Mouse (Mus musculus) hindbrain, postnatal 0 days (tissue): Measurements from ENCODE around the gene Insc. TPM values are rescaled to one million over a fixed set of nuclear protein-coding genes. Genes with fewer than 3 reads are reported as not detected.
"Not testable (repeated sequence)": the region's sequence is repeated elsewhere in the genome, so short reads cannot be mapped to it uniquely, and the experiment has no call there.

ENCODE experiments used
- ATAC-seq: fragments of 200-750 bp; cut with Nextera tagmentation; 2 replicates; pipeline ENCODE4 v1.8.0; 2017; ENCODE audit warnings: mild to moderate bottlenecking, moderate TSS enrichment, moderate library complexity
- DNase-seq: peaks from one replicate; pipeline ENCODE4 v3.0.0-alpha.2; 2015; ENCODE audit warnings: low spot score
- H3K27ac ChIP-seq: fragments of 300-500 bp; sonication (generic); 2 replicates; pipeline ENCODE4 v1.5.1; 2014; ENCODE audit warnings: mild to moderate bottlenecking
- H3K27me3 ChIP-seq: fragments of 300-500 bp; sonication (generic); 2 replicates; pipeline ENCODE4 v1.6.1; 2014; ENCODE audit warnings: low read length, mixed read lengths; ENCODE audit not compliant: insufficient read depth
- H3K36me3 ChIP-seq: fragments of 300-500 bp; sonication (generic); 2 replicates; pipeline ENCODE4 v1.6.1; 2014; ENCODE audit warnings: low read length, mixed read lengths; ENCODE audit not compliant: insufficient read depth
- H3K4me1 ChIP-seq: fragments of 300-500 bp; sonication (generic); 2 replicates; pipeline ENCODE4 v1.6.1; 2014; ENCODE audit warnings: antibody characterized with exemption, low read length, mixed read lengths; ENCODE audit not compliant: insufficient read depth
- H3K4me2 ChIP-seq: fragments of 300-500 bp; sonication (generic); 2 replicates; pipeline ENCODE4 v1.6.1; 2014; ENCODE audit warnings: low read depth, mild to moderate bottlenecking, low read length, moderate library complexity, mixed read lengths
- H3K4me3 ChIP-seq: fragments of 300-500 bp; sonication (generic); 2 replicates; pipeline ENCODE4 v1.5.1; 2014; ENCODE audit warnings: low read length
- H3K9ac ChIP-seq: fragments of 300-500 bp; sonication (generic); replicated peaks from 2 replicates; pipeline ENCODE4 v1.6.1; 2014; ENCODE audit warnings: mild to moderate bottlenecking, low read length, moderate library complexity, mixed read lengths
- H3K9me3 ChIP-seq: fragments of 300-500 bp; sonication (generic); 2 replicates; pipeline ENCODE4 v1.6.1; 2016; ENCODE audit warnings: low read length, mixed read lengths
- CTCF ChIP-seq: IDR thresholded peaks from 2 replicates; pipeline ENCODE4 v1.5.1; 2016; ENCODE audit warnings: antibody characterized with exemption, control low read depth, low read depth
- WGBS: fragments of 180-500 bp; shearing (Covaris S2); extraction: QIAGEN DNeasy Blood & Tissue Kit; methylation state at CpG from one replicate; pipeline ENCODE4 v1.1.7; 2014; 5-methylcytosine and 5-hydroxymethylcytosine counted together
- polyA plus RNA-seq: library from polyadenylated mRNA; unstranded; fragments of >200 nt; fragmentation: Nextera tagmentation; extraction: Ambion mirVana; gene quantifications from 2 replicates; pipeline ENCODE4 v1.2.1, GENCODE M21; 2015
- total RNA-seq: library from RNA; depleted of rRNA; stranded (reverse); fragments of >200 nt; gene quantifications from 2 replicates; pipeline ENCODE4 v1.2.3, GENCODE M21; 2014

The Insc gene
- total and polyA plus RNA-seq, 2 experiments from 2014 or later: 5.2 to 9.7 TPM

- Histone ChIP-seq H3K36me3 (no peaks in the 10 kb centered on the region), H3K9ac (no peak overlapping the region), H3K4me2 (peak overlapping the region; percentile 55), H3K4me1 (peaks cover 12% of the 10 kb centered on the region; the same call in 1 of the 2 replicates), H3K27me3 (peaks cover 26% of the 10 kb centered on the region), H3K4me3 (peak overlapping the region; percentile 22), H3K27ac (no peak overlapping the region), H3K9me3 (no peaks in the 10 kb centered on the region)
- peak; percentile 73 for TF ChIP-seq CTCF
- ATAC-seq: peak; percentile 69; the same call in 1 of the 2 replicates
- DNase-seq: peak; percentile 77
- 4% methylated on average over 17 of the region's 17 CpGs for WGBS
Observed at GRCm38 (mm10) chr7:114719381-114720131, 23.9 kb upstream of the Insc start.

GRCm38 (mm10) chr7:114729696-114730095 lies 13.8 kb upstream of the Insc start:
- DNase-seq, H3K9me3 ChIP-seq, H3K36me3 ChIP-seq, H3K4me1 ChIP-seq, H3K9ac ChIP-seq, H3K4me3 ChIP-seq, H3K4me2 ChIP-seq, ATAC-seq, H3K27me3 ChIP-seq, H3K27ac ChIP-seq: not testable (repeated sequence)
- WGBS: 67% methylated on average over 4 of the region's 4 CpGs
- peak; percentile 42 for TF ChIP-seq CTCF

GRCm38 (mm10) chr7:114731175-114731574 lies 12.3 kb upstream of the Insc start:
- Histone ChIP-seq H3K4me1 (no peaks in the 10 kb centered on the region), H3K4me2 (no peak overlapping the region), H3K27me3 (no peaks in the 10 kb centered on the region), H3K36me3 (no peaks in the 10 kb centered on the region), H3K27ac (no peak overlapping the region), H3K9ac (no peak overlapping the region), H3K4me3 (no peak overlapping the region), H3K9me3 (no peaks in the 10 kb centered on the region)
- TF ChIP-seq CTCF: no peak
- WGBS: 76% methylated on average over 6 of the region's 6 CpGs
- no peak for DNase-seq
- ATAC-seq: no peak

- not testable (repeated sequence) for ATAC-seq, H3K27me3 ChIP-seq, H3K27ac ChIP-seq, DNase-seq, H3K9ac ChIP-seq, H3K9me3 ChIP-seq, H3K4me3 ChIP-seq, H3K4me1 ChIP-seq, H3K36me3 ChIP-seq, H3K4me2 ChIP-seq
- 43% methylated on average over 4 of the region's 4 CpGs for WGBS
- TF ChIP-seq CTCF: peak; percentile 54
Observed at GRCm38 (mm10) chr7:114731700-114732099, 11.8 kb upstream of the Insc start.

- no peaks in the 10 kb centered on the region for H3K4me1 ChIP-seq
- H3K27me3 ChIP-seq: no peaks in the 10 kb centered on the region
- H3K4me2 ChIP-seq: no peak overlapping the region
- TF ChIP-seq CTCF: no peak
- no peaks in the 10 kb centered on the region for H3K36me3 ChIP-seq
- no peak overlapping the region for H3K9ac ChIP-seq
- WGBS: 47% methylated on average over 5 of the region's 5 CpGs
- no peaks in the 10 kb centered on the region for H3K9me3 ChIP-seq
- no peak for DNase-seq
- H3K4me3 ChIP-seq: no peak overlapping the region
- H3K27ac ChIP-seq: no peak overlapping the region
- ATAC-seq: no peak
Observed at GRCm38 (mm10) chr7:114736256-114736655, 7.2 kb upstream of the Insc start.

- no peaks in the 10 kb centered on the region for H3K27me3 ChIP-seq
- no peak overlapping the region for H3K4me2 ChIP-seq
- H3K36me3 ChIP-seq: no peaks in the 10 kb centered on the region
- no peaks in the 10 kb centered on the region for H3K9me3 ChIP-seq
- no peak overlapping the region for H3K4me3 ChIP-seq
- no peak for DNase-seq
- H3K4me1 ChIP-seq: no peaks in the 10 kb centered on the region
- ATAC-seq: no peak
- TF ChIP-seq CTCF: no peak
- no peak overlapping the region for H3K9ac ChIP-seq
- H3K27ac ChIP-seq: no peak overlapping the region
Observed at GRCm38 (mm10) chr7:114738166-114738565, 5.3 kb upstream of the Insc start.
